Mouse (Mus musculus) heart, postnatal 0 days (tissue): ENCODE results near the gene Ppm1l.

Source experiments
- CTCF ChIP-seq: IDR thresholded peaks from 2 replicates; pipeline ENCODE4 v1.5.1; 2016; ENCODE audit warnings: antibody characterized with exemption, control low read depth, low read depth
- EP300 ChIP-seq: IDR thresholded peaks from 2 replicates; pipeline ENCODE4 v1.6.1; 2016; ENCODE audit warnings: antibody characterized with exemption, low read depth

- TF ChIP-seq EP300, result no peak
- TF ChIP-seq CTCF, result no peak
Observed at GRCm38 (mm10) chr3:69340486-69340885, 23.8 kb downstream of the Ppm1l start.
